ENCODE assay signal across 9 mouse cellular contexts in genomic region chr3:32459777-32460176, GRCm38 (mm10). TPM values are rescaled to one million over a fixed set of nuclear protein-coding genes. Genes with fewer than 3 reads are reported as not detected.
DNase-seq lines count a peak whose midpoint lies in the region; ATAC-seq lines count a peak whose summit lies in the region.
"Had no signal": no experiment of that assay in that cellular context is flagged by ENCODE, and none has a peak within 500 bp of the region (broad histone marks: within the 10 kb centered on the region; RNA-seq: fewer than 3 reads in every experiment).

No protein-coding gene starts in this region.

- no peaks in the 10 kb centered on the region for H3K27me3 ChIP-seq in midbrain, embryonic 14.5 days (ENCODE audit: control insufficient read depth, insufficient read depth, low read length)
- H3K27me3 ChIP-seq in midbrain, embryonic 16.5 days (ENCODE audit: control insufficient read depth, insufficient read depth, low read depth, low read length), result no peaks in the 10 kb centered on the region
- H3K27me3 ChIP-seq: stomach, embryonic 15.5 days had no signal

- 63% methylated on average over 4 of the region's 4 CpGs for WGBS in midbrain, embryonic 14.5 days
- WGBS in midbrain, embryonic 16.5 days, result 67% methylated on average over 4 of the region's 4 CpGs

- peak; percentile 58 for DNase-seq in gastrocnemius, postnatal 10 days
- no peak for DNase-seq in gastrocnemius, adult 8-10 months (ENCODE audit: low spot score in 2 of 2)
- peak; percentile 25 for DNase-seq in midbrain, embryonic 14.5 days
- peak; percentile 62 for DNase-seq in adrenal gland, postnatal 25 days
- peak; percentile 74 for DNase-seq in thymus, postnatal 4 days

- no peak overlapping the region for H3K4me3 ChIP-seq in midbrain, embryonic 14.5 days (replicated peaks; ENCODE audit: low read depth, low read length)
- H3K4me3 ChIP-seq in midbrain, embryonic 16.5 days (ENCODE audit: low read depth, low read length), result no peak overlapping the region
- H3K4me3 ChIP-seq: stomach, embryonic 15.5 days had no signal

- no peak for ATAC-seq in midbrain, embryonic 14.5 days (ENCODE audit: low FRiP score, low TSS enrichment)
- no peak for ATAC-seq in midbrain, embryonic 16.5 days
- ATAC-seq in erythroblast, adult 5-6 weeks (replicated peaks; ENCODE audit: low FRiP score, poor library complexity, severe bottlenecking), result 0 out of 2 replicates have a peak, but pooled peaks have one; percentile 41
- peak; percentile 61; the same call in 1 of the 2 replicates for ATAC-seq in megakaryocyte-erythroid progenitor cell, adult 5-6 weeks (replicated peaks; ENCODE audit: low FRiP score, low TSS enrichment, poor library complexity, severe bottlenecking)

- H3K36me3 ChIP-seq in midbrain, embryonic 14.5 days (ENCODE audit: control insufficient read depth, insufficient read depth, low read length), result peaks cover 83% of the 10 kb centered on the region
- peaks cover 41% of the 10 kb centered on the region for H3K36me3 ChIP-seq in midbrain, embryonic 16.5 days (ENCODE audit: control insufficient read depth, insufficient read depth, low read length)

- H3K9ac ChIP-seq in midbrain, embryonic 14.5 days (replicated peaks; ENCODE audit: low read length), result no peak overlapping the region
- H3K9ac ChIP-seq in midbrain, embryonic 16.5 days (ENCODE audit: low read depth, low read length), result no peak overlapping the region
- H3K9ac ChIP-seq: stomach, embryonic 15.5 days had no signal

- H3K4me2 ChIP-seq in midbrain, embryonic 14.5 days (ENCODE audit: low read length), result no peak overlapping the region
- no peak overlapping the region for H3K4me2 ChIP-seq in midbrain, embryonic 16.5 days (ENCODE audit: low read length)
- H3K4me2 ChIP-seq: stomach, embryonic 15.5 days had no signal

- H3K4me1 ChIP-seq in midbrain, embryonic 14.5 days (ENCODE audit: control insufficient read depth, insufficient read depth, low read length), result no peaks in the 10 kb centered on the region
- no peaks in the 10 kb centered on the region for H3K4me1 ChIP-seq in midbrain, embryonic 16.5 days (ENCODE audit: control insufficient read depth, insufficient read depth, low read length)
- H3K4me1 ChIP-seq: stomach, embryonic 15.5 days had no signal

- no peak overlapping the region for H3K27ac ChIP-seq in midbrain, embryonic 14.5 days (replicated peaks; ENCODE audit: low read depth, low read length)
- H3K27ac ChIP-seq in midbrain, embryonic 16.5 days (ENCODE audit: low read length), result no peak overlapping the region
- H3K27ac ChIP-seq: stomach, embryonic 15.5 days had no signal

- no peaks in the 10 kb centered on the region for H3K9me3 ChIP-seq in midbrain, embryonic 14.5 days (ENCODE audit: control insufficient read depth, low read length)
- H3K9me3 ChIP-seq in midbrain, embryonic 16.5 days (replicated peaks; ENCODE audit: control insufficient read depth, low read length, poor library complexity, severe bottlenecking), result no peaks in the 10 kb centered on the region
- H3K9me3 ChIP-seq: stomach, embryonic 15.5 days had no signal

RNA-seq across cellular contexts. Expression of gene Kcnmb3, which starts 32.3 kb away (rescaled TPM):
- total RNA-seq in gastrocnemius, postnatal 10 days (2021), result under 1 TPM in 1 of 2 experiments, not detected in 1; 0.25 TPM
- total RNA-seq in gastrocnemius, adult 8-10 months (2022), result not detected
- 0.12 and 0.16 TPM in 2 replicates for polyA plus RNA-seq in midbrain, embryonic 14.5 days (2014; fragmentation: Nextera tagmentation; extraction: Ambion mirVana)
- polyA plus RNA-seq in midbrain, embryonic 16.5 days (2015; fragmentation: Nextera tagmentation; extraction: Ambion mirVana), result 0.10 and 0.16 TPM in 2 replicates
- total RNA-seq in adrenal gland, postnatal 25 days (2021), result 0.90 and 1.7 TPM in 2 replicates
- not detected in 2 replicates for total RNA-seq in erythroblast, adult 5-6 weeks (2015; ENCODE audit: low replicate concordance)
- total RNA-seq in erythroblast, adult 5-6 weeks (2017; ENCODE audit: low replicate concordance), result not detected in 2 replicates
- not detected in 2 replicates for total RNA-seq in megakaryocyte-erythroid progenitor cell, adult 5-6 weeks (2014; fragmentation: Nextera tagmentation)
- total RNA-seq in megakaryocyte-erythroid progenitor cell, adult 5-6 weeks (2017), result not detected in 2 replicates

RNA-seq across cellular contexts. Expression of gene Zfp639, which starts 50.3 kb away (rescaled TPM):
- total RNA-seq in gastrocnemius, postnatal 10 days (2021), result 10 to 100 TPM; 22.8 to 27.1 TPM
- 10 to 100 TPM; 27.6 to 39.8 (median 28.8) TPM for total RNA-seq in gastrocnemius, adult 8-10 months (2022)
- polyA plus RNA-seq in midbrain, embryonic 14.5 days (2014; fragmentation: Nextera tagmentation; extraction: Ambion mirVana), result 43.4 and 46.2 TPM in 2 replicates
- polyA plus RNA-seq in midbrain, embryonic 16.5 days (2015; fragmentation: Nextera tagmentation; extraction: Ambion mirVana), result 36.6 and 41.7 TPM in 2 replicates
- total RNA-seq in adrenal gland, postnatal 25 days (2021), result 31.7 and 38.1 TPM in 2 replicates
- total RNA-seq in erythroblast, adult 5-6 weeks (2015; ENCODE audit: low replicate concordance), result 14.4 and 20.3 TPM in 2 replicates
- total RNA-seq in erythroblast, adult 5-6 weeks (2017; ENCODE audit: low replicate concordance), result 10.3 and 11.2 TPM in 2 replicates
- total RNA-seq in megakaryocyte-erythroid progenitor cell, adult 5-6 weeks (2014; fragmentation: Nextera tagmentation), result 90.2 and 120 TPM in 2 replicates
- total RNA-seq in megakaryocyte-erythroid progenitor cell, adult 5-6 weeks (2017), result 76.0 and 95.7 TPM in 2 replicates

Comparison
In these comparisons a context has a peak if more than half of its experiments do, and no peak if none do; other contexts are left out.
1. DNase-seq: peak in gastrocnemius, postnatal 10 days (single experiment), midbrain, embryonic 14.5 days (single experiment), adrenal gland, postnatal 25 days (single experiment) and thymus, postnatal 4 days (single experiment); none in gastrocnemius, adult 8-10 months (0 of 2).
2. ATAC-seq: peak in erythroblast, adult 5-6 weeks (single experiment) and megakaryocyte-erythroid progenitor cell, adult 5-6 weeks (single experiment); none in midbrain, embryonic 14.5 days (single experiment) and midbrain, embryonic 16.5 days (single experiment).